In genomic region chr1:72813089-72813638, GRCm38 (mm10) we compare ENCODE assay signal across 12 mouse cellular contexts. TPM values are rescaled to one million over a fixed set of nuclear protein-coding genes. Genes with fewer than 3 reads are reported as not detected.
DNase-seq lines count a peak whose midpoint lies in the region; ATAC-seq and TF ChIP-seq lines count a peak whose summit lies in the region.
"Had no signal": no experiment of that assay in that cellular context is flagged by ENCODE, and none has a peak within 500 bp of the region (broad histone marks: within the 10 kb centered on the region; RNA-seq: fewer than 3 reads in every experiment).

No protein-coding gene starts in this region.

- no peak for TF ChIP-seq EP300 in liver, postnatal 0 days (IDR thresholded peaks at IDR 0.05; ENCODE audit: low read depth)

- no peak overlapping the region for H3K4me3 ChIP-seq in kidney, embryonic 15.5 days (replicated peaks)
- H3K4me3 ChIP-seq in embryonic facial prominence, embryonic 14.5 days (ENCODE audit: low read depth, low read length) = no peak overlapping the region
- H3K4me3 ChIP-seq in hindbrain, postnatal 0 days (ENCODE audit: low read length) = no peak overlapping the region
- no peak overlapping the region for H3K4me3 ChIP-seq in neural tube, embryonic 13.5 days
- H3K4me3 ChIP-seq in liver, postnatal 0 days (ENCODE audit: low read depth, low read length) = no peak overlapping the region
- H3K4me3 ChIP-seq: gastrocnemius, adult 2 months; limb, embryonic 13.5 days had no signal

- H3K27ac ChIP-seq in kidney, embryonic 15.5 days = peak overlapping the region; percentile 79
- peak overlapping the region; percentile 11; the same call in 1 of the 2 replicates for H3K27ac ChIP-seq in embryonic facial prominence, embryonic 14.5 days (replicated peaks; ENCODE audit: low read depth, low read length)
- no peak overlapping the region for H3K27ac ChIP-seq in hindbrain, postnatal 0 days
- H3K27ac ChIP-seq in neural tube, embryonic 13.5 days (replicated peaks) = peak overlapping the region; percentile 56
- H3K27ac ChIP-seq in liver, postnatal 0 days (ENCODE audit: low read depth) = no peak overlapping the region
- H3K27ac ChIP-seq: gastrocnemius, adult 2 months; limb, embryonic 13.5 days had no signal

- TF ChIP-seq CTCF in hindbrain, postnatal 0 days (IDR thresholded peaks at IDR 0.05; ENCODE audit: low read depth) = no peak
- no peak for TF ChIP-seq CTCF in liver, postnatal 0 days (IDR thresholded peaks at IDR 0.05; ENCODE audit: low read depth)

- no peaks in the 10 kb centered on the region for H3K9me3 ChIP-seq in kidney, embryonic 15.5 days (replicated peaks)
- H3K9me3 ChIP-seq in embryonic facial prominence, embryonic 14.5 days (ENCODE audit: control insufficient read depth, low read length) = no peaks in the 10 kb centered on the region
- H3K9me3 ChIP-seq in hindbrain, postnatal 0 days (ENCODE audit: low read length) = no peaks in the 10 kb centered on the region
- H3K9me3 ChIP-seq in neural tube, embryonic 13.5 days = no peaks in the 10 kb centered on the region
- no peaks in the 10 kb centered on the region for H3K9me3 ChIP-seq in liver, postnatal 0 days (ENCODE audit: low read length)

- no peak for DNase-seq in kidney, postnatal 10 days
- DNase-seq in embryonic facial prominence, embryonic 14.5 days (ENCODE audit: low spot score) = no peak
- no peak for DNase-seq in hindbrain, postnatal 0 days (ENCODE audit: low spot score)
- no peak for DNase-seq in Muller cell, postnatal 12 days (ENCODE audit: inconsistent ontology term)
- no peak for DNase-seq in frontal cortex, adult 2 months (ENCODE audit: extremely low spot score in 1 of 2, low spot score in 1 of 2)
- no peak for DNase-seq in liver, postnatal 0 days
- DNase-seq: gastrocnemius, adult 2 months; lung, postnatal 36 days had no signal

- ATAC-seq in kidney, embryonic 15.5 days (replicated peaks; ENCODE audit: low FRiP score) = 0 out of 2 replicates have a peak, but pooled peaks have one; percentile 4
- ATAC-seq in embryonic facial prominence, embryonic 14.5 days (ENCODE audit: low read depth) = 0 out of 2 replicates have a peak, but pooled peaks have one; percentile 8
- ATAC-seq in hindbrain, postnatal 0 days = peak; percentile 60; the same call in 1 of the 2 replicates
- ATAC-seq in neural tube, embryonic 13.5 days (ENCODE audit: low read depth) = peak; percentile 19; the same call in 1 of the 2 replicates
- ATAC-seq in liver, postnatal 0 days = no peak

- no peak overlapping the region for H3K9ac ChIP-seq in kidney, embryonic 15.5 days
- no peak overlapping the region for H3K9ac ChIP-seq in embryonic facial prominence, embryonic 14.5 days (ENCODE audit: low read depth, low read length)
- no peak overlapping the region for H3K9ac ChIP-seq in hindbrain, postnatal 0 days (replicated peaks; ENCODE audit: low read length)
- no peak overlapping the region for H3K9ac ChIP-seq in neural tube, embryonic 13.5 days
- no peak overlapping the region for H3K9ac ChIP-seq in liver, postnatal 0 days (replicated peaks)
- H3K9ac ChIP-seq: limb, embryonic 13.5 days had no signal

- 33% methylated on average over 5 of the region's 5 CpGs for WGBS in kidney, embryonic 15.5 days
- WGBS in embryonic facial prominence, embryonic 14.5 days = 39% methylated on average over 5 of the region's 5 CpGs
- WGBS in hindbrain, postnatal 0 days = 45% methylated on average over 5 of the region's 5 CpGs
- WGBS in neural tube, embryonic 13.5 days = 27% methylated on average over 5 of the region's 5 CpGs
- WGBS in liver, postnatal 0 days (ENCODE audit: insufficient replicate concordance) = 66% methylated on average over 5 of the region's 5 CpGs

- no peaks in the 10 kb centered on the region for H3K27me3 ChIP-seq in kidney, embryonic 15.5 days
- H3K27me3 ChIP-seq in embryonic facial prominence, embryonic 14.5 days (replicated peaks; ENCODE audit: control insufficient read depth, insufficient read depth, low read length) = no peaks in the 10 kb centered on the region
- no peaks in the 10 kb centered on the region for H3K27me3 ChIP-seq in hindbrain, postnatal 0 days (ENCODE audit: insufficient read depth, low read length)
- H3K27me3 ChIP-seq in neural tube, embryonic 13.5 days = no peaks in the 10 kb centered on the region
- H3K27me3 ChIP-seq in liver, postnatal 0 days (ENCODE audit: insufficient read depth, low read length) = no peaks in the 10 kb centered on the region
- H3K27me3 ChIP-seq: limb, embryonic 13.5 days had no signal

- no peak overlapping the region for H3K4me2 ChIP-seq in kidney, embryonic 15.5 days
- H3K4me2 ChIP-seq in embryonic facial prominence, embryonic 14.5 days (ENCODE audit: low read depth, low read length) = no peak overlapping the region
- no peak overlapping the region for H3K4me2 ChIP-seq in hindbrain, postnatal 0 days (ENCODE audit: low read depth, low read length)
- H3K4me2 ChIP-seq in neural tube, embryonic 13.5 days = no peak overlapping the region
- H3K4me2 ChIP-seq in liver, postnatal 0 days (ENCODE audit: low read depth, low read length) = no peak overlapping the region
- H3K4me2 ChIP-seq: limb, embryonic 13.5 days had no signal

- no peaks in the 10 kb centered on the region for H3K36me3 ChIP-seq in kidney, embryonic 15.5 days
- no peaks in the 10 kb centered on the region for H3K36me3 ChIP-seq in embryonic facial prominence, embryonic 14.5 days (ENCODE audit: control insufficient read depth, insufficient read depth, low read length)
- H3K36me3 ChIP-seq in hindbrain, postnatal 0 days (ENCODE audit: insufficient read depth, low read length) = no peaks in the 10 kb centered on the region
- no peaks in the 10 kb centered on the region for H3K36me3 ChIP-seq in neural tube, embryonic 13.5 days
- no peaks in the 10 kb centered on the region for H3K36me3 ChIP-seq in liver, postnatal 0 days (replicated peaks; ENCODE audit: insufficient read depth, low read length)
- H3K36me3 ChIP-seq: limb, embryonic 13.5 days had no signal

- peaks cover 22% of the 10 kb centered on the region for H3K4me1 ChIP-seq in kidney, embryonic 15.5 days
- peaks cover 10% of the 10 kb centered on the region for H3K4me1 ChIP-seq in embryonic facial prominence, embryonic 14.5 days (ENCODE audit: control insufficient read depth, insufficient read depth, low read length)
- H3K4me1 ChIP-seq in hindbrain, postnatal 0 days (ENCODE audit: insufficient read depth, low read length) = peaks cover 2% of the 10 kb centered on the region; the same call in 1 of the 2 replicates
- H3K4me1 ChIP-seq in neural tube, embryonic 13.5 days (replicated peaks) = peaks cover 26% of the 10 kb centered on the region
- peaks cover 4% of the 10 kb centered on the region; the same call in 1 of the 2 replicates for H3K4me1 ChIP-seq in liver, postnatal 0 days (ENCODE audit: insufficient read depth)

RNA-seq across cellular contexts. Expression of gene Igfbp2, which starts 11.1 kb away (rescaled TPM):
- polyA plus RNA-seq in kidney, embryonic 15.5 days (2015; fragmentation: Nextera tagmentation; extraction: Ambion mirVana) = 138 and 150 TPM in 2 replicates
- 446 and 451 TPM in 2 replicates for polyA plus RNA-seq in embryonic facial prominence, embryonic 14.5 days (2014; fragmentation: Nextera tagmentation; extraction: Ambion mirVana)
- total RNA-seq in hindbrain, postnatal 0 days (2014; rRNA removed) = 686 and 698 TPM in 2 replicates
- 470 and 480 TPM in 2 replicates for polyA plus RNA-seq in hindbrain, postnatal 0 days (2015; fragmentation: Nextera tagmentation; extraction: Ambion mirVana)
- 337 and 391 TPM in 2 replicates for polyA plus RNA-seq in neural tube, embryonic 13.5 days (2015; fragmentation: Nextera tagmentation; extraction: Ambion mirVana)
- 122 and 133 TPM in 2 replicates for polyA plus RNA-seq in frontal cortex, adult 2 months (2012; rRNA removed)
- 3,364 and 3,428 TPM in 2 replicates for polyA plus RNA-seq in liver, postnatal 0 days (2015; fragmentation: Nextera tagmentation; extraction: Ambion mirVana)
- total RNA-seq: gastrocnemius, adult 2 months; neutrophil, adult 5-6 weeks had no signal

Comparison
In these comparisons a context has a peak if more than half of its experiments do, and no peak if none do; other contexts are left out.
1. H3K27ac ChIP-seq: peak in kidney, embryonic 15.5 days (single experiment), embryonic facial prominence, embryonic 14.5 days (single experiment) and neural tube, embryonic 13.5 days (single experiment); none in hindbrain, postnatal 0 days (single experiment) and liver, postnatal 0 days (single experiment).